Mouse (Mus musculus) hindbrain, embryonic 16.5 days (tissue): ENCODE results near the gene Bbs9. TPM values are rescaled to one million over a fixed set of nuclear protein-coding genes. Genes with fewer than 3 reads are reported as not detected.

Experiments
- ATAC-seq: fragments of 200-750 bp; cut with Nextera tagmentation; 2 replicates; pipeline ENCODE4 v1.8.0; 2017; ENCODE audit warnings: moderate TSS enrichment, moderate library complexity
- H3K27ac ChIP-seq: fragments of 300-500 bp; sonication (generic); 2 replicates; pipeline ENCODE4 v1.5.1; 2014; ENCODE audit warnings: low read depth, mild to moderate bottlenecking, control low read depth, low read length, moderate library complexity
- H3K27me3 ChIP-seq: fragments of 300-500 bp; sonication (generic); replicated peaks from 2 replicates; pipeline ENCODE4 v1.6.1; 2014; ENCODE audit warnings: low read length; ENCODE audit not compliant: control insufficient read depth, insufficient read depth
- H3K36me3 ChIP-seq: fragments of 300-500 bp; sonication (generic); 2 replicates; pipeline ENCODE4 v1.6.1; 2014; ENCODE audit warnings: mild to moderate bottlenecking, low read length, moderate library complexity, mixed read lengths; ENCODE audit not compliant: control insufficient read depth, insufficient read depth
- H3K4me1 ChIP-seq: fragments of 300-500 bp; sonication (generic); 2 replicates; pipeline ENCODE4 v1.6.1; 2014; ENCODE audit warnings: low read depth, low read length; ENCODE audit not compliant: control insufficient read depth, insufficient read depth
- H3K4me2 ChIP-seq: fragments of 300-500 bp; sonication (generic); 2 replicates; pipeline ENCODE4 v1.6.1; 2014; ENCODE audit warnings: mild to moderate bottlenecking, low read length, control low read depth, moderate library complexity
- H3K4me3 ChIP-seq: fragments of 300-500 bp; sonication (generic); 2 replicates; pipeline ENCODE4 v1.5.1; 2014; ENCODE audit warnings: mild to moderate bottlenecking, low read length, control low read depth, moderate library complexity
- H3K9ac ChIP-seq: fragments of 300-500 bp; sonication (generic); 2 replicates; pipeline ENCODE4 v1.6.1; 2014; ENCODE audit warnings: low read depth, mild to moderate bottlenecking, control low read depth, low read length, moderate library complexity
- H3K9me3 ChIP-seq: fragments of 300-500 bp; sonication (generic); 2 replicates; pipeline ENCODE4 v1.6.1; 2014; ENCODE audit warnings: mild to moderate bottlenecking, low read length, moderate library complexity; ENCODE audit not compliant: control insufficient read depth
- WGBS: fragments of 180-500 bp; shearing (Covaris S2); extraction: QIAGEN DNeasy Blood & Tissue Kit; methylation state at CpG from one replicate; pipeline ENCODE4 v1.1.7; 2014; 5-methylcytosine and 5-hydroxymethylcytosine counted together
- polyA plus RNA-seq: library from polyadenylated mRNA; unstranded; fragments of >200 nt; fragmentation: Nextera tagmentation; extraction: Ambion mirVana; gene quantifications from 2 replicates; pipeline ENCODE4 v1.2.1, GENCODE M21; 2015

Bbs9 gene
- polyA plus RNA-seq, 1 experiment from 2014 or later, result 18.3 TPM

GRCm38 (mm10) chr9:22651619-22652018 lies 176.1 kb downstream of the Bbs9 start:
- H3K9ac ChIP-seq, result no peak overlapping the region
- H3K27ac ChIP-seq, result no peak overlapping the region
- 91% methylated on average over 3 of the region's 3 CpGs for WGBS
- H3K4me2 ChIP-seq, result no peak overlapping the region
- no peak for ATAC-seq
- no peaks in the 10 kb centered on the region for H3K9me3 ChIP-seq
- H3K4me1 ChIP-seq, result no peaks in the 10 kb centered on the region
- H3K27me3 ChIP-seq, result no peaks in the 10 kb centered on the region
- H3K4me3 ChIP-seq, result no peak overlapping the region
- no peaks in the 10 kb centered on the region for H3K36me3 ChIP-seq

- Histone ChIP-seq H3K27ac (no peak overlapping the region), H3K27me3 (no peaks in the 10 kb centered on the region), H3K9ac (no peak overlapping the region), H3K9me3 (no peaks in the 10 kb centered on the region), H3K4me3 (no peak overlapping the region), H3K36me3 (no peaks in the 10 kb centered on the region), H3K4me1 (no peaks in the 10 kb centered on the region), H3K4me2 (no peak overlapping the region)
- ATAC-seq, result no peak
- 60% methylated on average over 11 of the region's 11 CpGs for WGBS
Observed at GRCm38 (mm10) chr9:22654726-22655393, 179.3 kb downstream of the Bbs9 start.

- no peak overlapping the region for H3K9ac ChIP-seq
- no peaks in the 10 kb centered on the region for H3K4me1 ChIP-seq
- no peak overlapping the region for H3K4me2 ChIP-seq
- ATAC-seq, result no peak
- no peaks in the 10 kb centered on the region for H3K27me3 ChIP-seq
- no peak overlapping the region for H3K4me3 ChIP-seq
- WGBS, result 91% methylated on average over 5 of the region's 5 CpGs
- H3K27ac ChIP-seq, result no peak overlapping the region
- H3K36me3 ChIP-seq, result no peaks in the 10 kb centered on the region
- no peaks in the 10 kb centered on the region for H3K9me3 ChIP-seq
Observed at GRCm38 (mm10) chr9:22657216-22657615, 181.7 kb downstream of the Bbs9 start.

- Histone ChIP-seq H3K4me3 (no peak overlapping the region), H3K36me3 (no peaks in the 10 kb centered on the region), H3K9ac (no peak overlapping the region), H3K4me1 (no peaks in the 10 kb centered on the region), H3K4me2 (no peak overlapping the region), H3K27me3 (no peaks in the 10 kb centered on the region), H3K27ac (no peak overlapping the region), H3K9me3 (no peaks in the 10 kb centered on the region)
- no peak for ATAC-seq
- 92% methylated on average over 8 of the region's 8 CpGs for WGBS
Observed at GRCm38 (mm10) chr9:22665155-22665554, 189.6 kb downstream of the Bbs9 start.

- no peak overlapping the region for H3K27ac ChIP-seq
- no peaks in the 10 kb centered on the region for H3K36me3 ChIP-seq
- no peaks in the 10 kb centered on the region for H3K9me3 ChIP-seq
- no peaks in the 10 kb centered on the region for H3K27me3 ChIP-seq
- no peak overlapping the region for H3K9ac ChIP-seq
- H3K4me1 ChIP-seq, result no peaks in the 10 kb centered on the region
- ATAC-seq, result no peak
- no peak overlapping the region for H3K4me3 ChIP-seq
- H3K4me2 ChIP-seq, result no peak overlapping the region
- 90% methylated on average over 2 of the region's 2 CpGs for WGBS
Observed at GRCm38 (mm10) chr9:22672937-22673336, 197.4 kb downstream of the Bbs9 start.

GRCm38 (mm10) chr9:22677132-22677829 lies 201.8 kb downstream of the Bbs9 start:
- 90% methylated on average over 7 of the region's 7 CpGs for WGBS

GRCm38 (mm10) chr9:22677997-22678396 lies 202.5 kb downstream of the Bbs9 start:
- H3K27ac ChIP-seq, result no peak overlapping the region
- H3K27me3 ChIP-seq, result no peaks in the 10 kb centered on the region
- 73% methylated on average over 4 of the region's 4 CpGs for WGBS

More at GRCm38 (mm10) chr9:22677132-22677829, 201.8 kb downstream of the Bbs9 start:
- H3K4me1 ChIP-seq, result no peaks in the 10 kb centered on the region
- no peaks in the 10 kb centered on the region for H3K36me3 ChIP-seq
- H3K4me3 ChIP-seq, result no peak overlapping the region
- ATAC-seq, result no peak
- H3K9ac ChIP-seq, result no peak overlapping the region
- H3K27ac ChIP-seq, result no peak overlapping the region
- no peak overlapping the region for H3K4me2 ChIP-seq
- no peaks in the 10 kb centered on the region for H3K27me3 ChIP-seq
- no peaks in the 10 kb centered on the region for H3K9me3 ChIP-seq

GRCm38 (mm10) chr9:22678496-22678895 lies 203.0 kb downstream of the Bbs9 start:
- no peak overlapping the region for H3K4me3 ChIP-seq
- ATAC-seq, result no peak
- no peaks in the 10 kb centered on the region for H3K4me1 ChIP-seq
- WGBS, result 77% methylated on average over 4 of the region's 4 CpGs
- no peak overlapping the region for H3K4me2 ChIP-seq
- no peaks in the 10 kb centered on the region for H3K27me3 ChIP-seq
- H3K9ac ChIP-seq, result no peak overlapping the region
- no peaks in the 10 kb centered on the region for H3K36me3 ChIP-seq
- no peak overlapping the region for H3K27ac ChIP-seq
- H3K9me3 ChIP-seq, result no peaks in the 10 kb centered on the region

More at GRCm38 (mm10) chr9:22677997-22678396, 202.5 kb downstream of the Bbs9 start:
- ATAC-seq, result no peak
- Histone ChIP-seq H3K36me3 (no peaks in the 10 kb centered on the region), H3K4me2 (no peak overlapping the region), H3K4me1 (no peaks in the 10 kb centered on the region), H3K9me3 (no peaks in the 10 kb centered on the region), H3K4me3 (no peak overlapping the region), H3K9ac (no peak overlapping the region)

- no peak for ATAC-seq
- no peak overlapping the region for H3K27ac ChIP-seq
- no peak overlapping the region for H3K4me2 ChIP-seq
- H3K4me1 ChIP-seq, result no peaks in the 10 kb centered on the region
- no peak overlapping the region for H3K4me3 ChIP-seq
- WGBS, result 89% methylated on average over 4 of the region's 4 CpGs
- no peaks in the 10 kb centered on the region for H3K27me3 ChIP-seq
- no peaks in the 10 kb centered on the region for H3K36me3 ChIP-seq
- no peaks in the 10 kb centered on the region for H3K9me3 ChIP-seq
- no peak overlapping the region for H3K9ac ChIP-seq
Observed at GRCm38 (mm10) chr9:22679485-22679884, 204.0 kb downstream of the Bbs9 start.
